Mouse (Mus musculus): ENCODE measurements around the gene Vmn1r91.
"Not testable (repeated sequence)": the region's sequence is repeated elsewhere in the genome, so short reads cannot be mapped to it uniquely, and the experiment has no call there.

Gene Vmn1r91

GRCm38 (mm10) chr7:20099380-20099779 is at the start of gene Vmn1r91:
Gene Vmn1r91 (plus strand): TSS chr7:20099680.
- not testable (repeated sequence) for DNase-seq (ENCODE audit: low read depth, low spot score)

- not testable (repeated sequence) for DNase-seq (ENCODE audit: low read depth, low spot score)
These were observed 35.4 kb upstream of the Vmn1r91 start for GRCm38 (mm10) chr7:20064100-20064499.

- not testable (repeated sequence) for DNase-seq (ENCODE audit: low read depth, low spot score)
These were observed 21.4 kb upstream of the Vmn1r91 start for GRCm38 (mm10) chr7:20078118-20078517.

GRCm38 (mm10) chr7:20122479-20122878 is 23.0 kb downstream of the Vmn1r91 start, which contains the start of gene Gm16442:
Gene Gm16442 (minus strand): TSS chr7:20122579.
- not testable (repeated sequence) for DNase-seq (ENCODE audit: low read depth, low spot score)

GRCm38 (mm10) chr7:20138988-20139387 is 39.5 kb downstream of the Vmn1r91 start, which contains the start of gene Vmn1r93:
Gene Vmn1r93 (minus strand): TSS chr7:20139088.
- not testable (repeated sequence) for DNase-seq (ENCODE audit: low read depth, low spot score)

Measured in forelimb bud, embryonic 11.5 days (tissue).